Mouse (Mus musculus): ENCODE measurements around the gene Sema4d.

Gene Sema4d

GRCm38 (mm10) chr13:51813621-51814615, 20.4 kb upstream of the Sema4d start:
- peak; percentile 69 for DNase-seq

DNA sequence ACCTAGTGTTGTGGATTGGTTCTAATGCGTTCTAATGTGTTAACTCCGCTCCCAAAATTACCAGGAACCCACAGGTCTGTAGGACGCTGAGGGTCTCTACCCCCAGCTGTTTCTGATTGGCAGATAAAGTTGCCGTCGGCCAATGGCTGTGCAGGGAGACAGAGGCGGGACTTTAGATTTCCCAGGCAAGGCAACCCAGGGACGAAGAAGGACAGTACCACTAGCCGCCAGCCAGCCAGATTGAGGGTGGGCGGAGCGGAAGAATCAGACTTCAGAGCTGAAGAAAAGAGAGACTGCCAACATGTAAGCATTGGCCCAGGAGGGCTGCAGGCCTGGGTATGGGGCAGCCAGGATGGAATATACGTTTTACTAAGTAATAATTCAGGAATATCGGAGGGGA, 14.6 kb upstream of the Sema4d start:
- peak; percentile 66 for DNase-seq

GRCm38 (mm10) chr13:51806220-51806619, 12.7 kb upstream of the Sema4d start:
- DNase-seq = peak; percentile 47

- DNase-seq = no peak
These were observed 12.1 kb upstream of the Sema4d start for GRCm38 (mm10) chr13:51805634-51806033.

DNA sequence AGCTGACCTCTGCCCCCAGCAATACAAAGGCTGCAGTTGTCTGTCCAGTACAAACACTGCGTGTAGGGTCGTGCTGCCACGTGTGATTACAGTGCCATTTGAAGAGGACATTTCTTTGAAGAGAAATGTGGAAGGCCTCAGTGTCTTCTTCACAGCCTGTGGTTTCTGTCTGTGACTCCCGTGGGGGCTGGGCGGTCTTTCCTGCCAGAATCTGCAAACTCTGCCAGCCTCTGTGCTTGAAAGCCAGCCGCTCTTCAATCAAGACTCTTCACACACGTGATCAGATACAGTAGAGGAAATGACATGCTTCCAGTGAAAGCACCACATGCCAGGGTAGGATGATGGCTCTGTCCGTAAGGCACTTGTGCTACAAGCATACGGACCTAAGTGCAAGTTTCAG, 7.4 kb upstream of the Sema4d start:
- DNase-seq = peak; percentile 72

GRCm38 (mm10) chr13:51799735-51800522, 6.4 kb upstream of the Sema4d start:
- DNase-seq = no peak

- DNase-seq = no peak
These were observed 4.6 kb upstream of the Sema4d start for GRCm38 (mm10) chr13:51797899-51798746.

DNA sequence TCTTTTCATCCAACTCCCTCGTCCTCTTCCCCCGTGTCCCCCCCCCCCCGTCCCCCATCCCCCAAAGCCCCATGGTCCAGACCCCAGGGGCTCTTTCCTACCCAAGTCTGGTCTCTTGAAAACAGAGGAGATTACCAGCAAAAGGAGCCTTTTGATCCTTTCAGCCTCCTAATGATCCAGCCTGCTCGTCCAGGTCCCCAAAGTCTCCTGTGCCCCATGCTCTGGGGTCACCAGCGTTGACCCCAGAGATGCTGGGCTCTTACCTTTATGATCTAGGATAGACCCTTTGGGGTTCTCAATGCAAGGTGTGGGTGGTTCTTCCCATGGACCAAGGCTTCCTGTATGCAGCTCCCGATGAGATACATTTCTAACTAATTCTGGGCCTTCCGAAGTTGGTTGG, 401 bp upstream of the Sema4d start:
- no peak for DNase-seq

- peak; percentile 59 for DNase-seq
These were observed 670 bp downstream of the Sema4d start for GRCm38 (mm10) chr13:51792729-51793424.

GRCm38 (mm10) chr13:51792135-51792573, 1.4 kb downstream of the Sema4d start:
- peak; percentile 97 for DNase-seq

DNA sequence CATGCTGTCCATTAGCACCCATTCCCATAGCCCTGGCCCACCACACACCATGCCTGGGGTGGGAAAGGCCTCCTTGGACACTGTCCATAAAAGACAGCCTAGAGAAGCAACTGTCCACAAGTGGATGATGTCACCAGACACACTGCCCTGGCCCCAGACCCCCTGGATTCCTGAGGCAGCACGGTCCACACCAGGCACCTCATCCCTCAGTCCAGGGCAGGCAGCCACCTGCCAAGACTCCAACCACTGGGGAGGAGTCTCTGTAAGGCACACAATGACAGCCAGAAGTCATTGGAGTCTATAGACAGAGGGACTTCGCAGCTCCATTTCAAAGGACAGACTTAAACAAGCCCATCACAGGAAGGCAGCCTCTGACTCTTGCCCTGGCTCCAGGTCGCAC, 1.9 kb downstream of the Sema4d start:
- DNase-seq = no peak

DNA sequence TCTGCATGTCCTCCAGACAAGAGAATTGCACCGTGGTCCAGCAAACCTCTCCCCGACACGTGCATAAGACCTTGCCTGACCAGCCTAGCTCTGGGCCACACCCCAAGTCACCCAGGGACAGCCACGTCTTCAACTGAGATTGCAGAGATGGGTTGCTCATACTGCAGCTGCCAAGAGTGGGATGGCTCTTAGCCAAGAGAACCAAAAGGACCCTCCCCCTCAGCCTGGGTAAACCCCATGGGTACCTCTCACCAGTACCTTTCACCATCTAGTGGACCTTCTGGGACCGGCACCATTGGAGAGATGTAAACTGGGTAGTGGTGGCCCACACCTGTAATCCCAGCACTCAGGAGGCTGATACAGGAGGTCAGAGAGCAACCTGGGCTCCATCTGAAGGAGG, 2.8 kb downstream of the Sema4d start:
- DNase-seq = peak; percentile 60

GRCm38 (mm10) chr13:51787858-51788257, 5.7 kb downstream of the Sema4d start:
- no peak for DNase-seq

DNA sequence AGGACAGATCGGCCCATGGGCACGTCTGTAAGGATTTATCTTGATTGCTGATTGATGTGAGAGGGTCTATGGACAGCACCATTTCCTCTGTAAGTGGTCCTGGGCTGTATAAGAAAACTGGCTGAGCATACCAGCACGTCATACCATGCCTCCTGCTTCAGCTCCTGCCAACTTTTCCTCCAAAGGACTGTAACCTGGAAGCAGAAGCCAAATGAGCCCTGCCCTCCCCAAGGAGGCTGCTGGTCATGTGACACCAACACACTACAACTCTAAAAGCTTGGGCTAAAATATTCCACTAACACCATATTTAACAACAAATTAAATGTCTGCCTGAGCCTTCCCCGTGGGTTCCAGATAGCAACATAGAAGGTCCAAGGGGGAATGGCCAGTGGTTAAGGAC, 6.9 kb downstream of the Sema4d start:
- DNase-seq = no peak

- DNase-seq = no peak
These were observed 9.1 kb downstream of the Sema4d start for GRCm38 (mm10) chr13:51784476-51784875.

GRCm38 (mm10) chr13:51783857-51784256, 9.7 kb downstream of the Sema4d start:
- peak; percentile 60 for DNase-seq

- no peak for DNase-seq
These were observed 12.9 kb downstream of the Sema4d start for GRCm38 (mm10) chr13:51780509-51781155.

DNA sequence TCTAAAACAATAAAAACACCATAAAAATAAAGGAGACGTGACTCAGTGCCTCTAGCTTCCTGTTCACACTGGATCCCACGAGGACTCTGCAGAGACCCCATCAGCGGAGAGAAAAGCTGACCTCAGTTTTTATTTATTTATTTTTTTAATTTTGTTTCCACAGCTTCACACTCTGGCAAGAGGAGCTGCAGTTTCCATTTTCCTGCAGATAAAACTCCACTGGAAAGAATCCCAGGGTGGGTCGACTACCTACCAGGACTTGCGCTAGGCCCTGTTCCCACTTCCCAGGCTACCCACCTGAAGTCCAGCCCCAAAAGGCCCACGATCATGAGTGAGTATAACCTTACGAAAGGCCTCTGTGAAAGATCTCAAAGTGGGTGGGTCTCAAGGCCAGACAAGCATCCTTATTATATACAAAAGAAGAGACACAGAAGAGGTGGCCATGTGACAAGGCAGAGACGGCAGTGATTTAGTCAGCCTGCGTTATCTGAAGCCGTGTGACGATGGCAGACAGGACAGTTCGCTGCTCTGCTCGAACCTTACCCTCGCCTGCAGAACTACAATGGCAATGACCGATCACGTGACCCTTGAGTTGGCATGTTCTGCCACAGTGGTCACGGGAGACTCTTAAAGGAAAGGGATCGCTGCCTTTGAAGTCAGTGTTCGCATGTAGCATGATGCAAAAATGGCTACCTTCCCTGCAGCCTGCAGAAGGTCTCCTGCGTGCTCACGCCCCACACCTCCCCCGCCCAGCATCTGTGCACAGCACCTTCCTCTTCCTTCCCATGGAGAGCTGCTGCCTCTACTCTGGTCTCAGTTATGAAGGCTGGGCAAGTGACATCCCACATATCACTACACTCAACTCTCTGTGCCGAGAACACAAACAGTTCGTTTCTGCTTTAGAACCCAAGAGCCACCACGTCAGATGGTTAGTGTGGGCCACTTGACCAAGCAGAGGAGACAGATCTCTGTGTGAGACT, 14.3 kb downstream of the Sema4d start:
- no peak for DNase-seq

GRCm38 (mm10) chr13:51778351-51778982, 15.1 kb downstream of the Sema4d start:
- DNase-seq = no peak

All from retina, postnatal 1 day (tissue).